Mouse (Mus musculus): ENCODE measurements around the gene Cyp2d40. TPM values are rescaled to one million over a fixed set of nuclear protein-coding genes. Genes with fewer than 3 reads are reported as not detected.

The Cyp2d40 gene
- total RNA-seq (2023) = not detected

GRCm38 (mm10) chr15:82763631-82764420 is at the start of gene Cyp2d40:
Cyp2d40 (minus strand) TSS chr15:82764183.

GRCm38 (mm10) chr15:82794277-82794676 is 30.3 kb upstream of the Cyp2d40 start, which contains the start of gene Cyp2d26:
Cyp2d26 (minus strand) TSS chr15:82794294.

Other genes starting within 250 kb of the Cyp2d40 start
- gene Cyp2d12, start 209.1 kb downstream of the Cyp2d40 start, total RNA-seq (2023) = not detected
- not detected for gene Cyp2d34, start 143.2 kb downstream of the Cyp2d40 start, total RNA-seq (2023)
- not detected for gene Cyp2d26, start 30.1 kb upstream of the Cyp2d40 start, total RNA-seq (2023)
- 10 to 100 TPM; 82.1 to 87.6 TPM for gene Tcf20, start 223.7 kb upstream of the Cyp2d40 start, total RNA-seq (2023)